Mouse (Mus musculus): ENCODE measurements around the gene Fam114a1.

Fam114a1 gene

DNA sequence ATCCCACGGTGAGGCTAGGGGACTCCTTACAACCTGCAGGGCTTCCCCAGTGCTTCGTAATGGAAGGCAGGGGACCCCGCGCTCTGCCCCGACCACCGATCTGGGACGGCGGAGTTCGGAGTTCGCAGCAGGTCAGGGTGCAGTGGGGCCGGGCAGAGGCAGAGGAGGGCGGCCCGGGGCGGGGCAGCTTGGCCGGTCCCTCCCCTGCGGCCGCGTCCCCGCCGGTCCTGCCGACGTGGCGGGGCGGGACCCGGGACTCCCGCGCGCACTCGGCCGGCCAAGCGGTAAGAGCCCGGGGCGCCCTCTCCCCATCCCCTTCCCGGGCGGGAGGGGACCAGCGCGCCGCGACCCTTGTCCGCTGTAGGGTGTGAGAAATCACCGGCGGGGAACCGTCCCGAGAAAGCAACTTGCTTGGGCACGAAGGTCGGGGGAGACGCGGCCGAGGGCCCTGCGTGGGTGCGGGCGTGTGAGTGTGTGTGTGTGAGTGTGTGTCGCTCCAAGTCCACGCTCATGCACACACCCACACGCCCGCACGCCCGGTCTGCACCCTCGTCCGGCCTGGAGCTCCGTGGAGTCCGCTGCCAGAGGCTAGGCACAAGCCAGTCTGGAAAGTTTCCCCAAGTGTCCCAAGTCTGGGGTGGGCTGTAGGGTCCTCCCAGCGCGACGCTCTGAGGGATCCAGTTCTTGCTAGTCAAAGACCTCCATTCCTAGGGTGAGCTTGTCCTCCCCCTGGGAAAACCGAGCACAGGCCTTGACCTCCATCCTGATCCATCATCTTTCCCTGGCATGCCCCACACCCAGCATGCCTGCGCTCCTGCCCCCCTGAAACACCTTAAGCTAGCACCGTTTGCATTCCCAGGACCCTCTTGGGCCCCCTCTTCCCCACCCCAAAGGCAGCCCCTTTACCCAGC is at the start of gene Fam114a1:
Gene Fam114a1 (plus strand): TSS at position 211 of the 911 bp plus-strand sequence.
- DNase-seq (ENCODE audit: low spot score): peak; percentile 76

DNA sequence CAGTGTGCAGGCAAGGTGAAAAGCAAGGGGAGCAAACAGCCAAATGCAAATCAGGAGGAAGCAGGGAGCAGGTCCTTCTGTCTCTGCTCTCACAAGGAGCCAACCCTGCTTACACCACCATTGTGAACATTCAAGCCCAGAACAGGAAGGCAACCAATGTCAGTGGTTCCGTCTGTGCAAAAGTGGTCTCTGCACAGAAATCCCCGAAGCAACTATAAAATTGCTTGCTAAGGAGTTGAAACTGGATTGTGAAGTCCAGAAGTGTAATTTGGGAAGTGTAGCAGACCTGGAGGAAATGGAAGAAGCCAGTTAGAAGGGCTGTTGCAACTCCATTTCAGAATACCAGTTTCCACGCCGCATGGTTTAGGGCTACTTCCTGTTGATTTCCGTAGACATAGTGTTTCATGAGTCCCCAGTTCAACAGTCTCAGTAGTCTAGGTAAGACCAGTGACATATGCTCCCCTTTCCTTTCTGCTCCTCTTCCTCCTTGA is 46.9 kb upstream of the Fam114a1 start:
- DNase-seq (ENCODE audit: low spot score): no peak

DNA sequence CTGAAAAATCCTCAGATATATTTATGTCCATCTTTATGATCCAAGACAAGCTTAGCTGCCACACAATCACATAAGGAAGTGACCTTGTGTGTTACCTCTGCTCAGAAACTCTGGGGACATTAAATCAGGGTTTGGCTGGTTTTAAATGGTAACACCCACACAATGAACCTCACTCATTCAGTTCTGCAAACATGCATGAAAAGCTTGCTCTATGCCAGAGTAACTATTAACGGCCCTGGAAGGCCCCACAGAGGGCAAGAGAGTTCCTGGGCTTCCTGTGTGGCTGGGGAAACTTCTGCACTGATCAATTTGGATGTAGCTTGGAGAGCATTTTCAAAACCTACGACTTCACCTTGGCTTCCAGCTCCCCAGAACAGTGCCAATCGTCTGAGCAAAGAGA is 37.7 kb upstream of the Fam114a1 start:
- DNase-seq (ENCODE audit: low spot score): no peak

DNA sequence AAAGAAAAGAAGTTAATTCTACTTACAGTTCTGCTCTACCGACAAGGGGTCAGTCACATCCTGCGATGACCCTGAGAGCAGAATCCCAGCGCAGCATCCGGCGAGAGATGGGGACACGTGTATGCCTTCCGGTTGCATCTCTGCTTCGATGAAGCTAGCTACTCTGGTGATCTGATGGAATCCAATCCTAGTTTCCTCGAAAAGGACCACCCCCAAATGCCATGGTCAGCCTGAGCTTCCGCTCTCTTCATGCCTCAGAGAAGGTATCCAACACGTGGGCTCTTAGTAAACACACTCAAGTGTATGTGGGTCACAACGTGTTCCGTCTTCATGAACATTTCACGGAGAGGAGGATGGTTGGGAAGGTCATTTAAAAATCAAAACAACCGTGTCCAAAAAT is 37.1 kb upstream of the Fam114a1 start:
- no peak for DNase-seq (ENCODE audit: low spot score)

DNA sequence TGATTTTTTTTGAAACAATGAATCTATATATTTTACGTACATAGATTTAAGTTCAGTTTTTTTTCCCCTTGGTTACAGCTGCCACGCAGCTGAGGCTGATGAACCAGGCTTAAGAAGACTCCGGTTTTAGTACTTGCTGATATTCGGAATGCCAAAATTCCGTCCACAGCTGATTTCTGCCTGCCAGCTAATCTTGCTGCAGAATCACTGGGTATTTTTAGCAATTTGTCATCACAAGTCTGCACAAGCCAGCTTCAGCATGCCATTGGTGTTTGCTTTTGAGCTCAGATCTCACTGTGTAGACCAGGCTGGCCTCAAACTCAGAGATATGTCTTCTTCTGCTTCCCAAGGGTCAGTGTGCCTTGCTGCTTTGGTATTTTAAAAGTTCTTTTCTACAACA is 18.4 kb upstream of the Fam114a1 start:
- DNase-seq (ENCODE audit: low spot score): no peak

DNA sequence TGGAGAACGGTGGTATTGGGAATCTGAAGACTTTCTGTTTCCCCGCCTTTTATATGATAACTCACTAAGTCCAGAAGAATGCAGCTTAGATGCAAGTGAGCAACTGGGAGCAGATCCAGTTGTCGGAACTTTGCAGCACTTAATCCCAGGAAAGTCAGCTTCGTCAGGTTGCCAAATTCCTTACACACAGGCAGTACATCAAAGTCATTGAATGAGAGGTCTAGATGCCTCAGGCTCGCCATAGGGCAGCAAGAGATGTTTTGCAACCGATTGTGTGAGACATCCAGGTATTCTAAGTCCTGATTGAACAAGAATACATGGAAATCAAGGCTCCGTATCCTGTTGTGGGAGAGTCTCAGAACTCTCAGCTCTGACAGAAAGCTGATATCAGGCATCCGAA is 14.9 kb upstream of the Fam114a1 start:
- DNase-seq (ENCODE audit: low spot score): no peak

DNA sequence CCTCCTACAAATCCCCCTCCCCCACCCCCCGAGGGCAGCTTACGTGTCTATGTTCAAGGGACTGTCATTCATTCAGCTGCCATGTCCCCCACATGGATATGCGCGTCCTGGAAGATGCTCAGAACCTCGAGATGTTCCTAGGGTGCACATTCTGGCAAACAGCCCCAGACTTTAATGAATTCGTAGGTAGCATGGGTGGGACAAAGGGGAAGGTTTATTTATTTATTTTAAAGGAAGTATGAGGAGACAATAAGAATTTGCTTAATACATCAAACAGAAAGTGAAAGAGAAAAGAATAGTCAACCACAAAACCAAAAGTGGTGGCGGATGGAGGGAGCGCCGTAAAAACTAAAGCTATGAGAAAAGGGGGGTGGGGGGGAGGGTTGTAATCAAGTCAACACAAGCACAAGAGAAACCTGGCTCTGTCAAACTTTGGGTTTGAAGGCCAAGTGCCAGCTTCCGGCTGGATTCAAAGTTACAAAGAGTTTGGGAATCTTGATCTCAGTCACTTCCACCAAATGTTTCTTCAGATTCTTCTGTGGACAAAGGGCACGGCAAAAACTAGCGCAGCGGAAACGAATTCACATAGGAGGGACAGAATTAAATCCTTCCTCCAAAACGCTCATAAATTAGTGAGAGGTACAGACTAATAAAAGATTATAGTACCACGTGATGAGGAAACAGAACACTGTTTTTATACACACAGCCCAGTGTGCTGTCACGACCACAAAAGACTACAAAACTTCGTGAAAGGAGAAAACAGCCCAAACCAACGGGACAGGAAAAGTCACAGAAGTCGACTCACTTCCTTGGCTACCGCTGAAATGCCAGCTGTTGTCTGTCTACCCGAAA is 10.7 kb upstream of the Fam114a1 start:
- DNase-seq (ENCODE audit: low spot score): no peak

DNA sequence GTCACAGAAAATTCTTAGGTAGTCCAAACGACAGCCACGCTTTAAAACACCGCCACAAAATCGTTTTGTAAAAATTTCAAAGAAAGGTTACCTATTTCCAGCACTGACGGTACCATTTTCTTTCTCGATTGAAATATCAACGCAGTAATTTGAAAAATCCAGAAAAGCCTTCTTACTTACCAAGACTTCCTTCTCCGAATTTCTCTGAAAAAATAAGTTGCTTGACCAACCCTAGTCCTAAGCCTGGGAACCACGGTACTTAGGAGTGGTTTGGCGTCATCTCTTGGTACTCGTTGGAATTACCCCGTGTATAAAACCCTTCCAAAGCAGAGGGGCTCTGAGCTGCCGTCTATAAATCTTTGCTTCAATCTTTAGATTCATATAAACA is 10.0 kb upstream of the Fam114a1 start, which contains the start of gene Tlr6:
Gene Tlr6 (minus strand): TSS at position 255 of the 388 bp plus-strand sequence.
- no peak for DNase-seq (ENCODE audit: low spot score)

DNA sequence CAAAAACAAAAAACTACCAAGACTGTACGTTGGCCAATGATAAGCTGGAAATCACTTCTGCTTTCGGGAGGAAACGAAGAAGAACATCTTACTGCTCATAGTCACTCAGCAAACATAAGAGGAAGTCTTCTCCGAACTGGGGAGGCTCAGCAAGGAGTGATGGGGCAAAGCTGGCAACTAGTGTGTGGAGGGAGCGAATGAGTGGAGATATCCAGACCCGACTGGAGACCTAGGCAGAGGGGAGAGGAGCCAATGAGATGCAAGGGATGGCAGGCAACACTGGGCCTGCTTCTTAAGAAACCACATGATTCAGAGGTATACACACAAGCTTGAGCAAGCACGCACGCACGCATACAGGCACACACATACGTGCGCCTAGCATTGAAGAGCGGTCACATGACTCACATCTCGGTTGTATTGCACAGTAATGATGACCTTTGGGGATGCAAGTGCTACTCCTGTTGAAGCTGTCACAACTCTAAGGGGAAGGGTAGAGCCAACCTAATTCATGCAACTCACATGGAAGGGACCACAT is 8.9 kb upstream of the Fam114a1 start:
- DNase-seq (ENCODE audit: low spot score): no peak

DNA sequence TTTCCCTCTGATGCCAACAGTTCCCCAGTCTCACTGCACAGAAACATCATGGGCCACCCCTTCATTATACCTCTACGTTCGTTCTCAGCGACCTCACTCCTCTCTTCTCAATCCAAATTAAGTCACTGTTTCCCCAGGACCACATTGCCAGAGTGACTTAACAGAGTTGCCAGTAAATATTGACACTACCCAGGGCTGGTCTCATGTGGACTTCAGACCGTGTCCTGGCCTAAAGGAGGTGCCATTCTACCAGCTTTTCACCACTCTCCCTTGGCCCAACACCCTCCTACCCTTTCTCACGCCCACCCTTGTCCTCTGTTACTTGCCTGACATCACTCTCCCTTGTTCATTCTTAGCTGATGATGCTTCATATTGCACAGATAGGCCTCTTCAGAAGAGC is 6.6 kb upstream of the Fam114a1 start:
- no peak for DNase-seq (ENCODE audit: low spot score)

DNA sequence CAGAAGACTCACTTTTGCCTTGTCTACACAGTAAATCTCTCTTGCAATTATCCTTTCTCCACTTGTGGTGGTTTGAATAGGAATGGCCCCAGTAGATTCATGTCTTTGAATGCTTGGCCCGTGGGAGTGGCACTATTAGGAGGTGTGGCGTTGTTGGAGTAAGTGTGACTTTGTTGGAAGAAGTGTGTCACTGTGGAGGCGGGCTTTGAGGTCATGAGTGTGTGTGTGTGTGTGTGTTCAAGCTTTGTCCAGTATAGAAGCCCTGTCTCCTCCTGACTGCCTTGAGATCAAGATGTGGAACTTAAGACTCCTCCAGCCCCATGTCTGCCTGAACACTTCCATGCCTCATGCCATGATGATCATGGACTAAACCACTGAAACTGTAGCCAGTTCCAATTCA is 6.1 kb upstream of the Fam114a1 start:
- DNase-seq (ENCODE audit: low spot score): no peak

DNA sequence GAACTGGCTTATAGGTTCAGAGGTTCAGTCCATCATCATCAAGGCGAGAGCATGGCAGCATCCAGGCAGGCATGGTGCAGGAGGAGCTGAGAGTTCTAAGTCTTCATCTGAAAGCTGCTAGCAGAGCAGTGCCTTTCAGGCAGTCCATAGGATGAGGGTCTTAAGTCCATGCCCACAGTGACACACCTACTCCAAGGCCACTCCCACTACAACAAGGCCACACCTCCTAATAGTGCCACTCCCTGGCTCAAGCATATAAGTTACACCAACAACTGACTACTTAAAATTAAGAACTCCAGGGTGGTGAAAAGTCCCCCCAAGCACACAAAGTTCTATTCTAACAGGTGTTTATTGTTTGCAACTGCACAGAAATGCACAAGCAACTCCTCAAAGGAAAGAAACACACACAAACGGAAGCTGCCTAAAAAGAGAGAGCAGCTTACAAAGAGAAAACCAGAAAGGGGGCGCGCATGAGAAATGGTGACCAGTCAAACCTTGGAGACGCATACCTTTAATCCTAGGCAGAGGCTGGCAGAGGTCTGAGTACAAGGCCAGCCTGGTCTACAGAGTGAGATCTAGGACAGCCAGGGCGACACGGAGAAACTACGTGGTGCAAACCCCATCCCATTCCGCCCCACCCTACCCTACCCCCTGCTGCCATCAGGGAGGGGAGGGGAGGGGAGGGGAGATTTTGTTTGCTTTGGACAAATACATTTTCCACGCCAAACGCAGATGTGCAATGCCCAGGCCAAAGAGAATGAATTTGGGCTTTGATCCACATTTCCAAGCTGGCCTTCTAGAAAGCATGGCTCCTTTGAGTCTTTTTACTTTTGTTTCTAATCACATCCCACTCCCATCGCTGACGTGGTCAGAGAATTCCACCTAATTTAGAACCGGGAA is 660 bp upstream of the Fam114a1 start:
- DNase-seq (ENCODE audit: low spot score): peak; percentile 58

DNA sequence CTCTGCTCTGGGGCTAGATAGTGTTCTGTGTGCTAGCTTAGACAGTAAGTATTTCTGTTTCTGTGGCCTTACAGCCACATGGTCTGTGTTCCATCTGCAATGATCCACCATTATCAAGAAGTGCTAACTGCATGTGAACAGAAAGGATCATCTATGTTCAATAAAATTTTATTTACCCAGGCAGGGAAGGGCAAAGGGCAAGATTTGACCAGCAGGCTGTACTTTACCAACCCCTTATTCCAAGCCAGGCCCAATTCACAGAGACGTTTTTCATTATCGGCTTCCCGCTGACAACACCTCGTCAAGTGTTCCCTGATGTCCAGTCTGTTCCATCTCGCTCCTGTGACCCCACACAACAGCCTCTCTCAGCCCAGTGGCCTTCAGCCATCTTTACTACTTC is 5.2 kb downstream of the Fam114a1 start:
- no peak for DNase-seq (ENCODE audit: low spot score)

DNA sequence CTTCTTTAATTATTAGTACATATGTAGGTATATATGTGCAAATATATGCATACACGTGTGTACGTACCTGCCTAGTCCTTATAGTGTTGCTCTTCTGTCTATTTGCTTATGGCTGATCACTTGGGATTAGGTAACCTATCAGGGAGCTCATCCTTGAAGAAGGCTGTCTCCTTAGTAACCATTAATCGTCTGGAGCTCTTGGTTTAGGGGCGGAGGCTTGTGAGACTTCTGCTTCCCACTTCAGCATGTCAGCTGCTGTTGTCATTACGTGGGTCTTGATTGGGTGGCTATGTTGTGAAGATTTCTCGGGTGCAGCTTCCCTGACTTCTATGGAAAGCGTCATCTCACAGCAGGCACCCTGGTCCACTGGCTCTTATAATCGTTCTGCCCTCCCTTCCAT is 7.3 kb downstream of the Fam114a1 start:
- no peak for DNase-seq (ENCODE audit: low spot score)

DNA sequence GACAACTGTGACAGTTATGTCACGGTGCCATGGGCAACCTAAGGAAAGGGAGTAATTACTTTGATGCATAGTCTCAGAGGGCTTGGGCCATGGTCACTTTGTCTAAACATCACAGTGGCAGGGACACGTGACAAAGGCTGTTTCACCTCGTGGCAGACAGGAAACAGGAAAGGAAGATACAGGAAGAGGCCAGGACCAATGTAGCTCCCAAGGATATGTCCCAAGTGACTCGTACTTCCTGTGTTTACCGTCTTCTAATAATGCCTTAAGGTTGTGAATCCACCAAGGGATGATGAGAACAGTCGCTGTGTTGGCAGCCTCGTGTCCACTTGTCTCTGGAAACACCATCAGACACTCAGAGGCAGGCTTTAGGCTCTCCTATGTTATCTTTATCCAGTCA is 16.1 kb downstream of the Fam114a1 start:
- no peak for DNase-seq (ENCODE audit: low spot score)

DNA sequence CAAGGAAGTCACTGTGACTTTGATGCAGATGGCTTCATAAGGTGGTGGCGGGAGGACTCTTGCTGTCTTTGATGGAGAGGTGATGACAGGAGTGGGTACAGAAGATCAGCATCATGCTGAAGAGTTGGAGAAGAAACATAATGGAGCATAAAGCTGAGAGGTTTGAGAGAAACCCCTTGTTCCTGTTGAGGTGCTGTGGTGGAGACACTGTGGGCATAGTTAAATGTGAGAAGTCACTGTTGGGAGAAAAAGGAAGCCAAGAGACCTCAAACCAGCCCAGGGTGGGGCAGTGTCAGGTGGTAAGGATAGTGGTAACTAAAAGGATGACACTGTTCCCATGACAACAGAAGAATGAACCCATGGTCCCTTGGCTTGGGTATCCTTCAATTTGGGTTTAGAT is 20.1 kb downstream of the Fam114a1 start:
- no peak for DNase-seq (ENCODE audit: low spot score)

DNA sequence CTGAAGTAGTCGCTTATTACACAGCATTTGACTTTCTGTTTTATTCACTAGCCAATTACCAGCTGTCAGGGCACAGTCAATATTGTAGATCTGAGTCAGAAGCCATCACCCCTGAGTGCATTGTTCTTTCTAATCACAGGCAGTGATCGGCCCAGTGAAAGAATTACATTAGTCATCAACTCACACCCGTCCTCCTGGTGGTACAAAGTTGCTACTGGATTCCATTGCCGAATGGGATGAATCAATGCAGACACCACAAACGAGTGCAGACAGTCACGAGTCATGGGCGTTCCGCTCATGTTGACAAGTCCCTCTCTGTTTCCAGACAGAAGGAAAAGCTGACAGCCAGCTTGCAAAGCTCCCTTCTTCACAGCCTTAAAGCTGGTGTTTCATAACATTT is 22.7 kb downstream of the Fam114a1 start:
- DNase-seq (ENCODE audit: low spot score): no peak

DNA sequence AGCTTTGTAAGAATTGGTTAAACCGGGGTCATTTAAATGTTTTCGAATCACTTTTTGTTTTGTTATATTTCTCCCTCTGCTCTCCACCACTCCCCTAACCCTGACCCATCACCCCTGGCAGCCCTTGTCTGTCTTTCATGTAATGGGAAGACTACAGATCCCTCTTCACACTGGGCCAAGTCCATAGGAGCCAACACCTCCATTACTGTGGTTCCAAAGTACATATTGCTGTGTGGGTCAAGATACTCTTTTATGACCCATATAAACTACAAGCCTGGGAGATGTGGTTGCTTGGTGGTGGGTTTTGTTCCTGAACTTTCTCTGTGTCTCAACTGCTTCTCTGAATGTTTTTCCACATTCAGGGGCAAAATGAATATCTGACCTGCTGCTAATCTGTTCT is 25.5 kb downstream of the Fam114a1 start:
- DNase-seq (ENCODE audit: low spot score): no peak

DNA sequence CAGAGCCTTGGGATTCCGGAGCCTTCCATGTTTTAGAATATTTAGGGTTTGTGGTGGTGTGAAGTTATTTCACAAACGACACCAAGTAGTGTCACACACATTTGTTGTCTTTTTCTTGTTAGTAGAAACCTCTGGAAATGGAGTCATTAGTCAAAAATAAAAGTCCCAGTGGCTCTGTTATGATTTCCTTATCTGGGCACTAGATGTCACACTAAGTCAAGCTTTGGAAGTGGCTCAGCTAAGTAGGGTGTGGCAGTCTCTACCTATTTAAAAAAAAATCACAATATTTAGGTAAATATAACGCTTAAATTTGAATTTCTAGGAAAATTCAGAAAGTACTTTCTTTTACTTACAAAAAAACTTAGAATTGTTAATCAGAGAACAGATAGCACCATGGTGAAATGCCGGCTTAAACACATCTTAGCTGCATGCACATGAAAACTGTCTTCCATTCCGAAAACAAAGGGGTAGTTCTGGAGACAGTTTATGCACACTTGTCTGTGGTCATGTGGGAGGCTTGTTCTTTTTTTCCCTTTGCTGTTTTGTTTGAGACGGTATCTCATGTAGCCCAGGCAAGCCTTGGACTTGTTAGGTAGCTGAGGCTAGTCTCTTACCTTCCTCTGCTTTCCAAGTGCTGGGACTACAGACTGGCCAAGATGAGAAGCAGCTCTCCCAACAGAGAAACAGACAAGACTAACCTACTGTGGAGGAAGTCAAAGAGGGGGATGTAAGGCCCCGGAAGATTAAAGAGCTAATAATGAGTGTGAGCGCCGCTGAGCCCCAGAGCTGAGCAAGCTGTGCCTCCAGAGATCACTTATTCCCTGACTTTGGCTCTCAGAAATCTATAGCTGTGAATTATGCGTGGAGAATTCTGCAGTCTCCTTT is 33.3 kb downstream of the Fam114a1 start:
- DNase-seq (ENCODE audit: low spot score): peak; percentile 45

DNA sequence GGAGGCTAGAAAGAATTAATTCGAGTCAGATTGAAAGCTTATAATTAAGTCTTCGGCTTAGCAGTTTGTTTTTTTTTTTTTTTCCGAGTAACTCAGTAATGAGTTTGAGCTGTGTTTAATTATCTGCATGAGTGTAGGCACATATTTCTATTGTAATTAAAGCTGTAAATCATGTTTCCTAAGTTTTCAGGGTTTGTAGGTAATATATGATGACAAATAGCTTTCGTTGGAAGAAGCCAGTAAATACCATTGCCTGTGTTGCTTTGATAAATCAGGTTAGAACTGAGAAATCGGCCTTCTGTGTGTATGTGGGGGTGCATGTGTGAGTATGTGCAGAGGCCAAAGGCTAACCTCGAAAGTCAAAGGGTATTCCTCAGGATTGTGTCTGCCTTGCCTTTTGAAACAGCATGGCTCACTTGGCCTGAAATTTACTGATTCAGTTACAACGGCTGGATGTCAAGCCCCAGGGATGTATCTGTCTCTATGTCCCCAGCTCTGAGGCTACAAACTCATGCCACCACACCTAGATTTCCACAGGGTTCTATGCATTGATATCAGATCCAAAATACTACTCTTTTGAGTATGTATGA is 34.2 kb downstream of the Fam114a1 start:
- DNase-seq (ENCODE audit: low spot score): peak; percentile 54
